Mouse (Mus musculus) forelimb bud, embryonic 11.5 days (tissue): Measurements from ENCODE around the gene Sdf4.

Experiments
- DNase-seq: peaks from one replicate; pipeline ENCODE4 v3.0.0-alpha.2; 2012; ENCODE audit warnings: low read depth, low spot score

Gene Sdf4

GRCm38 (mm10) chr4:156004109-156004508, 11.4 kb downstream of the Sdf4 start:
- no peak for DNase-seq

GRCm38 (mm10) chr4:156008369-156008768, 15.7 kb downstream of the Sdf4 start:
- no peak for DNase-seq

GRCm38 (mm10) chr4:156013637-156014036, 21.0 kb downstream of the Sdf4 start, which contains the start of gene Tnfrsf4:
TSS of gene Tnfrsf4 (plus strand) at chr4:156013843.
- DNase-seq = no peak

- no peak for DNase-seq
Measured at GRCm38 (mm10) chr4:156014436-156014835, 21.8 kb downstream of the Sdf4 start.

- no peak for DNase-seq
Measured at GRCm38 (mm10) chr4:156019771-156020170, 27.1 kb downstream of the Sdf4 start.

- DNase-seq = no peak
Measured at GRCm38 (mm10) chr4:156021381-156021780, 28.7 kb downstream of the Sdf4 start.

- no peak for DNase-seq
Measured at GRCm38 (mm10) chr4:156021942-156022419, 29.3 kb downstream of the Sdf4 start.

- DNase-seq = no peak
Measured at GRCm38 (mm10) chr4:156023520-156023919, 30.8 kb downstream of the Sdf4 start.

- DNase-seq = no peak
Measured at GRCm38 (mm10) chr4:156024184-156024583, 31.5 kb downstream of the Sdf4 start.

GRCm38 (mm10) chr4:156026013-156026412, 33.3 kb downstream of the Sdf4 start, which contains the start of gene Tnfrsf18:
TSS of gene Tnfrsf18 (plus strand) at chr4:156026164.
- no peak for DNase-seq

GRCm38 (mm10) chr4:156028580-156028979, 35.9 kb downstream of the Sdf4 start:
- DNase-seq = no peak

GRCm38 (mm10) chr4:156030651-156031118, 38.0 kb downstream of the Sdf4 start:
- DNase-seq = no peak

- DNase-seq = no peak
Measured at GRCm38 (mm10) chr4:156031255-156031592, 38.6 kb downstream of the Sdf4 start.

GRCm38 (mm10) chr4:156031593-156032391, 39.1 kb downstream of the Sdf4 start:
- peak; percentile 84 for DNase-seq

GRCm38 (mm10) chr4:156032856-156033255, 40.2 kb downstream of the Sdf4 start:
- no peak for DNase-seq

GRCm38 (mm10) chr4:156033476-156034119, 40.9 kb downstream of the Sdf4 start:
- peak; percentile 46 for DNase-seq

GRCm38 (mm10) chr4:156034301-156034700, 41.6 kb downstream of the Sdf4 start:
- DNase-seq = no peak

GRCm38 (mm10) chr4:156034901-156035300, 42.2 kb downstream of the Sdf4 start:
- no peak for DNase-seq

GRCm38 (mm10) chr4:156044754-156045153, 52.1 kb downstream of the Sdf4 start:
- no peak for DNase-seq

GRCm38 (mm10) chr4:156049779-156050178, 57.1 kb downstream of the Sdf4 start:
- no peak for DNase-seq

GRCm38 (mm10) chr4:156050391-156050980, 57.8 kb downstream of the Sdf4 start:
- peak; percentile 49 for DNase-seq

GRCm38 (mm10) chr4:156053113-156053512, 60.4 kb downstream of the Sdf4 start:
- DNase-seq = no peak
